Mouse (Mus musculus): Measurements from ENCODE around the gene Eri2. TPM values are rescaled to one million over a fixed set of nuclear protein-coding genes. Genes with fewer than 3 reads are reported as not detected.

The Eri2 gene
- 10 to 100 TPM in 1 of 3 experiments, 1 to 10 TPM in 2; 7.2 to 14.3 (median 8.1) TPM for polyA plus RNA-seq (2017; shearing (Covaris generic))

DNA sequence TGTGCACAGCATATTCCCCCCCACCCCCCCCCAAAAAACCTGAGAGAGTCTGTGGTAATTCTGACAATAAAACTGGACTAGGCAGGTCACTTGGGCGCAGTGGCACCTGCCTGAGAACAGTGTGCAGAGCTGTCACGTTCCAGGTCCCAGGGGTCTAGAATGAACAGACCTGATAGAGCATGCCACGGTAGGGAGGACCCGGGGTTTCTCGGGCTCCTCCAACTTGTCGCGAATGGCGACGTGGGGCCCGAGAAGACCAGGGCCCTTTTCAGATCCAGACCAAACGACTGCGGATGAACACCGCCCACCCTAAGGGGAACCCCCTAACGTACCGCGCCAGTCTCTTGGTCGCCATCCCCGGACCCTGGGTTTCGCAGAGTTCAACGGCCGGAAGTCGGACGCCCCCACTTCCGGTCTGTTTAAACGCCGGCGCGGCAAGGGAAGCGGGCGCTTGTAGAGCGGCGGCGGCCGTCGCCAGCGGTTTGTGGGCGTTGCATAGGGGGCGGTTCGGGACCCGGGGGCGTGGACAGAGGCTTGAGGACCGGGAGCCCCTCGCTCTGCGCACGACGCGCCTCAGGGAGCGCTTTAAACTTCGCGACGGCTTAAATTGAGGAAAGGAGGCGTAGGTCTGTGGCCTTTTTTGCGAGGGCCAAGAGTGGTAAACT lies at the start of gene Eri2, which contains the start of gene Rexo5:
Gene Eri2, minus strand, starts transcription at position 473 of the 665 bp plus-strand sequence.
Gene Rexo5, plus strand, starts transcription at position 421 of the 665 bp plus-strand sequence.
- peak; percentile 95 for ATAC-seq

DNA sequence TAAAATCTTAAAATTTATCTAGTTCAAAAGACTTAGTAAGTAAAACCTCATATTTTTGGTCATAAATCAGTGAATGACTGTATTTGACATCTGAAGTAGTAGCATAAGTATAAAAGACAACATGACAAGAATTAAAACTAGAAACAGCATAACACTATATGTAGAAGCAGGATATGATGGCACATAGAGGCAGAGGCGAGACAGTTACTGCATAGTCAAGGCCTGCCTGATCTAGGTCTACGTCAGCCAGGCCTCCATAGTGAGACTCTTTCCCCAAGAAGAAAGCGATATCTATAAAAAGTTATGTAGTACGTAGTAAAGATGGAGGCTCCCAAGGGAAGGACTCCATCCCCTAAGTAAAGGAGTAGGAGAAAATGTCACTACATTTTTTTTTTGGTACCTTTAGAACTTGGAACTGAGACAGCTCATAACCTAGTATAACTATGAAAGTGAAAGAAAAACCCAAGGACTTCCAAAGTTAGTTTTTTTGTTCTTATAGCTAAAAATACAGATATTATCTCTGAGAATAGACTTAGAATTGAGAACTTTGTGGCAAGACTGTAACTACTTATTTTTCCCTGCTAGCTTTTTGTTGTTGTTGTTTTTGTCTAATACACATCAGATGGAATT lies 48.1 kb upstream of the Eri2 start:
- ATAC-seq = peak; percentile 60

DNA sequence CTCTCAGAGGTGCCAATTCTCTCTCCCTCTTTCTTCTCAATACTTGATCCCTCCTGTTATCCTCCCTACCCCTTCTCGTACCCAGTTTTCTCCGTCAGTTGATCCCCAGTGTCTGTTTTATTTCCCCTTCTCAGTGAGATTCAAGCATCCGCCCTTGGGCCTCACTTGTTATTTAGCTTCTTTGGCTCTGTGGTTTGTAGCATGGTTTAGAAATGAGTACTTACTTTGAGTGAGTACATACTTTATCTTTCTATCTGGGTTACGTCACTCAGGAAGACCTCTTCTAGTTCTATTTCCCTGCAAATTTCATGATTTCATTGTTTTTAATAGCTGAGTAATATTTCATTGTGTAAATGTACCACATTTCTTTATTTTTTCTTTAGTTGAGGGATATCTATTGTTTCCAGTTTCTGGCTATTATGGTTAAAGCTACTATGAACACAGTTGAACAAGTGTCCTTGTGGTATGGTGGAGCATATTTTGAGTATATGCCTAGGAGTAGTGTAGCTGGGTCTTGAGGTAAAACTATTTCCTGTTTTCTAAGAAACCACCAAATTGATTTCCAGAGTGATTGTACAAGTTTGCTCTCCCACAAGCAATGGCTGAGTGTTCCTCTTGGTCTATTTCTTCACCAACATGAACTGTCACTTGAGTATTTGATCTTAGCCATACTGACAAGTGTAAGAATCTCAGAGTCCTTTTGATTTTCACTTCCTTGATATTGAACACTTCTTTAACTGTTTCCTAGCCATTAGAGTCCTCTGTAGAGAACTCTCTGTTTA lies 42.3 kb upstream of the Eri2 start:
- ATAC-seq = peak; percentile 94

DNA sequence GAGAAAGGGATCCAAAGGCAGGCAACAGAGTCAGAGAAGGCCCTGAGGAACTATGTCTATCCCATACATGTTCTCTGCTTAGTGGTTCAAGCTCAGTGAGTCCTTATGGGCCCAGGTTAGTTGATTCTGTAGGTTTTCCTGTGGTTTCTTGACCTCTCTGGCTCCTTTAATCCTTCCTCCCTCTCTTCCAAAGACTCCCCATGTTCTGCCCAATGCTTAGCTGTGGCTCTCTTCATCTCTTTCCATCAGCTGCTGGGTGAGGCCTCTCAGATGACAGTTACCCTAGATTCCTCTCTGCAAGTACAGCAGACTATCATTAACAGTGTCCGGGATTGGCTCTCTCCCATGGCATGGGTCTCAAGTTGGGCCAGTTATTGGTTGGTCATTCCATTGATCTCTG lies 41.5 kb upstream of the Eri2 start:
- no peak for ATAC-seq

DNA sequence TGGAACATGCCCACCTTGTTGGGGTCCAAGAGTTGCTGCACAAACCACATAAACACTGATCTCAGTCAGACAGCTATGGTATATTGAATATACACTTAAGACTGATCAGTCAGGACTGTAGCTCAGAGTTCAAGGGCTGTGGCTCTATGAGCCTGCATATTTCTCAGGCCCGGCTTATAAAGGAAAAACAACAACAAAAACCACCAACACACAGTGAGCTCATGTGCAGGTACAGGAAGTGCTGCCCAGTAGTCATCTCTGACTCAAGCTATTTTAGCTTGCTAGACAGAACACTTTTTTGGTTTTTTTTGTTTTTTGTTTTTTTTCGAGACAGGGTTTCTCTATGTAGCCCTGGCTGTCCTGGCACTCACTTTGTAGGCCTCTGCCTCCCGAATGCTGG lies 14.9 kb upstream of the Eri2 start:
- ATAC-seq = peak; percentile 69

DNA sequence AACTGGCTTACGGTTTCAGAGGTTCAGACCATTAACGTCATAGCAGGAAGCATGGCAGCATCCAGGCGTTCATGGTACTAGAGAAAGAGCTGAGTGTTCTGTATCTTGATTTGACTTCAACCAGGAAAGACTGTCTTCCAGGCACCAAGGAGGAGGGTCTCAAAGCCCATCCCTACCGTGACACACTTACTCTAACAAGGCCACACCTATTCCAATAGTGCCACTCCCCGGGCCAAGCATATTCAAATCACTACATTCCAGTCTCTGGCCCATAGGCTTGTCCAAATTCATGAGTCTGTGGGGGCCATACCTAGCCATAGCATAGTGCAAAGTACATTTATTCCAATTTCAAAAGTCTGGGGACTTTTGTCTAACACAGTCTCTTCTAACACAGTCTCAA lies 13.5 kb upstream of the Eri2 start:
- ATAC-seq = no peak

DNA sequence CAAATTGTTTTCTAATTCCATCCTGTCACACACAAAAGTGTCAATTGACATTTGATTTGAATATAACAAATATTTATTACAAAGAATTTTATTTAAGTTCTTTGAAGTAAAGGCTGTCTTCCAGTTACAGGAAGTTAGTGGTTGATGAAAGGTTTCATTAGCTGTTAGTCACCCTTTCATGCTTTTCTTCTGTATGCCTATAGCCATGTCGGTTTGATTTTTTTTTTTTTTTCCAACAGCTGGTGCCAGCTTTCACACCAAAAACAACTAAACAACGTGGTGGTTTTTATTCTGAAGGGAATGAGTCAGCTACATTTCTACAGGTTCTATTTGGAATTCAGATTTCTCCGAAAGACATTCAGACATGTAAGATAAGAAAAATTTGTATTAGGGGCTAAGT lies 7.1 kb upstream of the Eri2 start:
- peak; percentile 96 for ATAC-seq

DNA sequence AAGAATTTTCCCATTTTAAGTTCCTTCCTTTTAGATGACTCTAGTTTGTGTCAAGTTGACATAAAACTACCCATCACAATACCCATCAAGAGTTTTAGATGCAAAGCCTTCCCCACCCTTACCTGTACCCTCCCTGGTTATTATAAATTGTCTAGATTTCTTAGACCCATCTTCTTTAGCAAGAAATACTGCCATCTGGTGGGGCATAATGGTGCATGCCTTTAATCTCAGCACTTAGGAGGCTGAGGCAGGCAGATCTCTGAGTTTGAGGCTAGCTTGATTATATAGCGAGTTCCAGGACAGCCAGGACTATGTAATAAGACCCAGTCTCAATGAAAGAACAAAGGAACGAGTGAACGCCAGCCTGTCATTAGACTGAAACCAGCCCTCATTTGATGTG lies 6.6 kb upstream of the Eri2 start:
- ATAC-seq = no peak

DNA sequence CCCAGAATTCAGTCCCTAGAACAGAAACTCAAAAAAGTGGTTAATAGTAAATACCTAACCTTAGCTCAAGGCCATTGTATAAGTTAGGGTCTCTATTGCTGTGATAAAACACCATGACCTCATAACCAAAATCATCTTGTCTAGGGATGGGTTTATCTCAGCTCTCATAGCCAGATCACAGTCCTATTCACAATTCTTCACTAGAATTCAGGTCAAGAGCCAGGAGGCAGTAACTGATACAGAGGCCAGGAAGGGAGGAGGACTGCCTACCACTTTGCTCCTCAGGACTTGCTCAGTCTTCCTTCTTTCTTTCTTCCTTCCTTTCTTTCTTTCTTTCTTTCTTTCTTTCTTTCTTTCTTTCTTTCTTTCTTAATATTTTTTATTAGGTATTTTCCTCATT lies 1.5 kb upstream of the Eri2 start:
- ATAC-seq = no peak

DNA sequence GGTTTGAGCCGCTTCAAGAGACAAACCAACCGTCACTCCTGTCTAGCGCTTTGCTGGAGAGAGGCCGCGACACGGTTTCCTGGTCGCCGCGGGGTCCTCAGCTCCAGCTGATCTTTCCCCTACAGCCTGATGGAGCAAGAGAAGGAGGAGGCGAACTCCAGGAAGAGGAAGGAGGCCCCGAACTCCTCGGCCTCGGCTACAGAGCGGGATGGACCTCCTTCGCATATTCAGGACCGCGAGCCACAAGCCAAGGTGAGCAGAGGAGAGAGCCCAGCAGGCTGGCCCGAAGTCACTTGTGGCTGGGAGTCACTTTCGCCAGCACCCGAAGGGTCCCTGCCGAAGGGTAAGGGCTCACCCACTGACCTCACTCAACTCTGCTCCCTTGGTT lies 387 bp upstream of the Eri2 start:
- ATAC-seq = no peak

DNA sequence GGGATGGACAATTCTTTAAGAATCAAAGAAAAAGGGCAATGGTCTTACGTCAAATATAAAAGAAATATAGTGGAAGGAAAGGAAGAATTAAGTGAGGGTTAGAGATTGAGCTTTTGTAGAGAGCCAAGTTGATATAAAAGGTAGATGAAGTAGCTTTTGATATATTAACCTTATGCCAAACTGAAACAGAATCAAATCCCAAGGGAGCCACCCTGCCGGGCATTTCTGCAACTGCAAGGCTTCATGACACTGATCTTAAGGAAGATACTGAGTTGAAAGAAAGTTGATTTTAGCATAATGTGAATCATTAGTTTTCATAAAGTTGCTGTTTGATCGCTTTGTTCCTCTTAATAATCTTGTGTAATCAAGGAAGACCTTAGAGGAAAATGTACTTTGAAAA lies 4.8 kb downstream of the Eri2 start:
- no peak for ATAC-seq

DNA sequence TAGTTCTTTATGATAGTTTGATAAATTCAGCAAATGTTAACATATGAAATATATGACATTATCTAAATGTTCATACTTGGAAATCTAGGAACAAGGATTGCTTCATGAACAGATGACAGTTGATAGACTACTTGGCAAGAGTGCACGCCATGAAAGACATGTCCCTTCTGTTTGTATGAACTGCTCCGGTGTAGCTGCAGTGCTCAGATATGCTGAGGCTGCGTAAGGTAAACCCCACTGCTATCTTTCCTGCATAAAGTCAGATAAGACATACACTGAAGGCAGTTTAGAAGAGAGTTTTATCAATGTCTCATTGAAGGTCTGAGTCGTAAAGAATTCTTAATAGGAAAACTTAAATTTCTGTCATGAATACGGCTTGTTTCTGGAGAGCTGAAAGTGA lies 8.9 kb downstream of the Eri2 start:
- ATAC-seq = no peak

DNA sequence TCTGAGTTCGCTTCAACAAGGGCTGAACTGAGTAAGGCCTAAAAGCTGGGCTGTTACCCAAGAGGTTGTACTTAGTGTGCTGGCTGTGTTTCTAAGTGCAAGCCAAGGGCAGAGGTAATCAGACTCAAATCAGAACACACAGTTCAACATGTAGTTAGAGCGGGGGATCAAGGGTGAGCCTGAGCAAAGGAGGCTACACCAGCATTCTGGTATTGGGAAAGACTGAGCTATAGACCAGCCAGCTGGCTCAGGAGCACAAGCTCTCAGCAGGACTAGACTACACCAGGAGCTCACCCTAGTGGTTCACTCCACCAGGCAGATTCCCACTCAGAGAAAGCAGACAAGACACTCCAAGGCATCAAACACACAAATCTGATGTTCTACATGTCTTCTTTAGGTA lies 10.4 kb downstream of the Eri2 start:
- ATAC-seq = no peak

DNA sequence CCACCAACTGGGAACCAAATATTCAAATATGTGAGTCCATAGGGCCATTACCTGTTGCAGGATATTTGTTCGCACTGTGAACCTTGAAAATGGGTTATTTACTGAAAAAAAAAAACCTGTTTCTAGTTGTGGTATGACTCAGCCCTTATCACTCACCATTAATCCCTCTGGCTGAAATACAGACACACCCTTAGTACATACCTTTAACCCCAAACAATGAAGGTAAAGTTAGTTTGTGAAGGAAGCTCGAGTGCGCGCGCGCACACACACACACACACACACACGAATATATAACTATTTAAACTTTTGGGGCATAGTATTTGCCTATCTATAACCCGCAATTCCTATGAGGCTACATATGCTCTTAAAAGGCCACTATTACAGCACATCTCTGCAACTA lies 24.0 kb downstream of the Eri2 start:
- ATAC-seq = no peak

DNA sequence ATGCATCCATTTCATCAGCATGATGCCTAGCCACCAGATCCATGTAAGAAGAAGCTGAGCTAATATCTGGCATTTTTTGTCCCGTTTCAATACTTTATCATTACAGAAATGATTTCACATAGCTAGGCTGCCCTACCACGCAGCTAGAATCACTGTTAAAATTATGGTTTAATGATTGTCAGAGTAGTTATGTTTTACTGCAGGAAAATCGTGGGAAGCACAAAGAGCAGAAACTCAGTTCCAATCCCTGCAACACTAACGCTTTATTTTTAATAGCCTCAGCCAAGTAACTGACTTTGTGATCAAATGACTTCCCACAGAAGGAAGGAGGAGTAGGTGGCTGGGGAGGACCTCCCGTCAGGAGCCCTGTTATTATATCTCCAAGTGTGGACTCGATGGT lies 26.9 kb downstream of the Eri2 start:
- no peak for ATAC-seq

DNA sequence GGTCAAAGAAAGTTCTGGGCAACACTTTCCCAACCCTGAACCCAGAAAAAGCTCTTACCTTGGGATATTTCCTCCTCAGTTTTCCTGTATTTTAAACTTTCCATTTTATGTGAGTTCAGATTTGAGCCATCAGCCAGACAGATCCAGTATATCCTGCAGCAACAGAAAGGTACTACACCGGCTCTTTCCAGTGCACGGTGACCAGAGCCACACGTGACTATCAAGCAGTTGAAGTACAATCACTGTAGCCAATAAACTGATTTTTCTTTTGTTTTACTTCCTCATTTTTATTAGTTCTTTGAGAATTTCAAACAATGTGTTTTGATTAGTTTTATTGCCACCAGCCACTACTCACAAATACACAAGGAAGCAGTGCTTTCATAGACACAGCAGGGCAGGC lies 29.5 kb downstream of the Eri2 start:
- no peak for ATAC-seq

DNA sequence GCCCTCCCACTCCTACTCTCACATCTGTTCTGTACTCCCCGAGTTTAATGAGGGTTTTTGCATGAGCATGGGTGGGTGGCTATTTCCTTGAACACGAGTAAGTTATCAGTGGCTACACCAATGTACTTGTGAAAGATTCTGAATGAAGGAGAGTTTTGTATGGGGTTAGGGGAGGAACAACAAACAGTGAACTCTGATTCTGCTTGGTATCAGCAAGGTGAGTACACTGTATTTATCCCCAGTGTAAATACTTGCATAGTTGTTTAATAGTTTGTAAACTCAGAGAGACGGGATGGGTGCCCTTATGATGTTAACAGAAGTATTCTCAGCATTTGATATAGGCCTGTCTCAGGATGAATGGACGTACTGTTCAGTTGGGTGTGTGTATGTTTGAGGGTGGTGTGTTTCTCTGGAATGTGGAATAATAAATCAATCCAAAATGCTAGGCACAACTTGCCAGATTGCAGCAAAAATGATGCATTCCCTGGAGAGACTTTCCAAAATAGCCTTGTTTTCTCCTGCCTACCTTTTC lies 31.6 kb downstream of the Eri2 start:
- ATAC-seq = no peak

DNA sequence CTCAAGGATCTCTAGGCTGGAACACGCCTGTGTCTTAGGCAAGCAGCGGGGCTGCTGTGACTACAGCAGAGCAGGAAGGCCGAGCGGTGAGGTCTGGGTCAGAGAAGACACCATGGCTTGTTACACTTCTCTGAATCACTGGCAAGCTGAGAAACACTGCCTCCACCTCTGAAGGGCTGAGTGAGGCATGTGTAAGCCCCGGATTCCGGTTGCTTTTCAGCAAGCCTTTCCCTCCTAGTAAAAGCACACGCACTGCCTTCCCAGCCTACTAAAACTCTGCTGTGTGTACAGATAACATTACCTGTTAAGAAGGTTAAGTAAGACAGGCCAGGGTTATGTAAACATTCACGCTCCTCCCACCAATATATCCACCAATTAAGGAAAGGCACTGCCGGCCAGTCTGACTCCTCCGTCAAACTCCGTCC lies 33.3 kb downstream of the Eri2 start, which contains the start of gene Acsm3:
Gene Acsm3, plus strand, starts transcription at position 397 of the 425 bp plus-strand sequence.
- ATAC-seq = no peak

DNA sequence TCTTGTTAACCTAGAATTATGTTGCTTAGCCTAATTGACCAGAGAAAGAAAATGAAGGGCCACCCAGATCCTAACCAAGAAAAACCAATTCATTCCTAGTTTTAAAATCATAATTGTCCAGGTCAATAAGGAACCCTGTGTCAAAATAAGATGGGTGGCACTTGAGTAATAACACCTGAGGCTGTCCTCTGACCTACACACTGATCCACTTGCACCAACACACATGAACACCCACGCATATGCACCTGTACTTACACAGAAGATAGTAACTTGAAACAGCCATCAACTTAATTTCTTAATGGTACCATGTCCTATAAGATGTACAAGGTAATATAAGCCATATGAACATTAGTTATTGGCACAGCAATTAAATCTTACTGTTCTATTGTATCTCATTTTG lies 40.2 kb downstream of the Eri2 start:
- no peak for ATAC-seq

DNA sequence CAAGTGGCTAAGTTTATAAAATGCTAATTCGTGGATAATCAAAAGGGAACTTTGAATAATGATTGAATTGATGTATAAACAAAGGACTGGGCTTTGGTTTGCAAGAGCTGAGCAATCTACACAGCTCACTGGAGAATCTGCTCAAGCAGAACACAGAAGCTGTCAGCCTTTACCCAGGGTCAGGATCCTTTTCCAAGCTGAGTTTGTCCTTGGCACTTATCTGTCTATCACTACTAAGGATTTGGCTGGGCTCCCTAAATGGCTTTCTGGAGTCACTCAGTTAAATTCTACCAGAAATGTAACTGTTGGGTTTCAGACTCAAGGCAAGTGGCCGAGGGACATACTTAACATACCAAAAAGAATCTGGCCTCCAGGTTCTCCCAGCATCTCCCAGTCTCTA lies 43.9 kb downstream of the Eri2 start:
- ATAC-seq = no peak

DNA sequence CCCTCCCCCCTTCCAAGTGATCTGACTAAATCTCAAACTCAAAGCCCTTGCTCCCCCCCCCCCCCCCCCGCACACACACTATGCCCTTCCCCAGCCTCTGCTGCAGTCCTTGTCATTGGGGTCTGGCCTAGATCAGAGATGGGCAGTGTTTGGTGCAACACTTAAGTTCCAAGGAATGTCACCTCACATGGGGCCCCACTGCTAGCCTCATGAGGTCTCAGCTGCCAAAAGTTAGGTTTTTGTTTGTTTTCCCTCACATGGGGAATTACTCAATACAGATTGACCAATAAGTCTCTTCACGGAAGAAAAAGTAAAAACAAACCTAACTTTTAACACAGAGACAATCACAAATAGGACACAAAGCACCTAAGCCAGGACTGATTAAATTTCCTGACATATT lies 45.1 kb downstream of the Eri2 start:
- no peak for ATAC-seq

DNA sequence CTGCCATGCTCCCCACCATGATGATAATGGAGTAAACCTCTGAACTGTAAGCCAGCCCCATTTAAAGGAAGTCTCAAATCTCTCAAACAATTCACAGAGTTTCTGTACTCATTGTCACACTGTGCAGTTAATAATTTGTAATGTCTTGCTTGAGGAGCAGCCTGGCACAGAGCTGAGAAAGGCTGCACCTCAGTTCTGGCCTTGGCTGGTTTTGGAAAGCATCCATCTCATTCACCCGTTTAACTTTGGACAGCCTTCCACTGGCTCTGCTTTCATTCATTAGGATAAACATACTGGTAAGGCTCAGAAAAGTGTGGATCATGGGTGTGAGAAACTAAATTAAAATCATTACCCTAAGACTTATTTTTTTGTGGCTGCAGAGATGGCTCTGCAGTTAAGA lies 48.0 kb downstream of the Eri2 start:
- no peak for ATAC-seq

DNA sequence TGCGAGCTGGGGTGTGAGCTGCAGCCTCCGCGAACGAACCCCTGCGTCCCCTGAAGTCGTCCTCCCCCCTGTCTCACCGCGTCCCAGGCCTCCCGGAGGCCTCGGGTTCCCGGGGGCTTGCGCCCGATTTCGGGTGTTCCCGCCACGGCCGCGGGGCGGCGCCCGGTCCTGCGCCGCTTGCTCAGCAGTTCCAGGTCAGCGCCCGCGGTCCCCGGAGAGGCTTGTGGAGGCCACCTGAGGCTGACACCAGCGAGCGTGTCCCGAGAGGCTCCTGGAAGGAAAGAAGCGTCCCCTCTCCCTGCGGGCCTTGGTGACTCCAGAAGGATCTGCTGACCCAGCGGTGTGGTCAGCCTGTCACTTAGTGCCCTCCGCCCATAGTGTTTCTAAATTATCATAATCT lies 49.5 kb downstream of the Eri2 start:
- peak; percentile 32 for ATAC-seq

All from inflammation-experienced regulatory T-cells, adult 6 months (primary cell).